ENCODE assay signal across 22 mouse cellular contexts in the genomic region with DNA sequence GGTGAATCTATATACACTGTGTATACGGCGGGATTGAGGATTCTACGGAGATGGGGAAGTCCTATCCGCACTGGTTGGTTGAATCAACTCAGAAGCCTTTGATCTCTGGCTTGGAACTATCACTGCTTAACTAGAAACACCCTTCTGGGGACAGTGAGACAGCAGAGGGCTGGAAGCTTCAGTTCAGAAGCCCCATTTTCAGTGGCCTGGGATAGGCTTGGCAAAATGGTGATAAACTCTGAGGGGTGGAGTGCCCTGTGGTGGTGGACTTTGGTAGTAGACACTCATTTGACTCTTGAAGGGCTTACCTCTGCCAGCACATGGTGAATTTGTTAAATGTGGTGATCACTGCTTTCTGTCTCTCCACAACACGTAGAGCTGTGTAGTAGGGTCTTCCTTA. TPM values are rescaled to one million over a fixed set of nuclear protein-coding genes. Genes with fewer than 3 reads are reported as not detected.
A peak's percentile ranks its signal among the peaks of the same experiment; 100 is the strongest.
DNase-seq lines count a peak whose midpoint lies in the region; ATAC-seq and TF ChIP-seq lines count a peak whose summit lies in the region.
"Had no signal": no experiment of that assay in that cellular context is flagged by ENCODE, and none has a peak within 500 bp of the region (broad histone marks: within the 10 kb centered on the region; RNA-seq: fewer than 3 reads in every experiment).

No protein-coding gene starts in this region.

- H3K4me3 ChIP-seq in kidney, embryonic 14.5 days (ENCODE audit: low read length) = no peak overlapping the region
- H3K4me3 ChIP-seq in liver, embryonic 13.5 days (replicated peaks) = no peak overlapping the region
- H3K4me3 ChIP-seq in liver, postnatal 0 days (ENCODE audit: low read depth, low read length) = no peak overlapping the region
- H3K4me3 ChIP-seq: embryonic facial prominence, embryonic 15.5 days; heart, adult 2 months; heart, embryonic 15.5 days had no signal

- H3K4me2 ChIP-seq in kidney, embryonic 14.5 days (replicated peaks; ENCODE audit: low read depth, low read length) = no peak overlapping the region
- 0 out of 2 replicates have a peak overlapping the region, but pooled peaks have one; percentile 9 for H3K4me2 ChIP-seq in liver, embryonic 13.5 days
- H3K4me2 ChIP-seq in liver, postnatal 0 days (ENCODE audit: low read depth, low read length) = no peak overlapping the region
- H3K4me2 ChIP-seq: embryonic facial prominence, embryonic 15.5 days; heart, embryonic 11.5 days; heart, embryonic 15.5 days; hindbrain, embryonic 14.5 days had no signal

- no peak overlapping the region for H3K27ac ChIP-seq in kidney, embryonic 14.5 days (ENCODE audit: low read depth, low read length)
- H3K27ac ChIP-seq in liver, embryonic 13.5 days = peak overlapping the region; percentile 98
- peak overlapping the region; percentile 98; the same call in 1 of the 2 replicates for H3K27ac ChIP-seq in liver, postnatal 0 days (ENCODE audit: low read depth)
- H3K27ac ChIP-seq: embryonic facial prominence, embryonic 15.5 days; heart, adult 2 months; heart, embryonic 15.5 days; hindbrain, embryonic 14.5 days had no signal

- 88% methylated on average over 5 of the region's 5 CpGs for WGBS in kidney, embryonic 14.5 days
- WGBS in liver, embryonic 13.5 days (ENCODE audit: insufficient replicate concordance) = 83% methylated on average over 5 of the region's 5 CpGs
- 92% methylated on average over 5 of the region's 5 CpGs for WGBS in liver, postnatal 0 days (ENCODE audit: insufficient replicate concordance)

- ATAC-seq in kidney, embryonic 14.5 days (ENCODE audit: low FRiP score, low TSS enrichment) = no peak
- peak; percentile 53 for ATAC-seq in liver, embryonic 13.5 days (ENCODE audit: low read depth)
- no peak for ATAC-seq in liver, postnatal 0 days
- ATAC-seq: activated CD4-positive, CD25-positive, alpha-beta regulatory T cell, adult 4 months; forebrain, embryonic 16.5 days; Patski had no signal

- peak; percentile 26; the same call in 1 of the 2 replicates for TF ChIP-seq CTCF in liver, postnatal 0 days (IDR thresholded peaks at IDR 0.05; ENCODE audit: low read depth)

- no peaks in the 10 kb centered on the region for H3K9me3 ChIP-seq in kidney, embryonic 14.5 days (ENCODE audit: control insufficient read depth, low read length)
- no peaks in the 10 kb centered on the region for H3K9me3 ChIP-seq in liver, embryonic 13.5 days (replicated peaks)
- H3K9me3 ChIP-seq in liver, postnatal 0 days (ENCODE audit: low read length) = no peaks in the 10 kb centered on the region
- H3K9me3 ChIP-seq: embryonic facial prominence, embryonic 15.5 days; heart, embryonic 15.5 days had no signal

- DNase-seq in kidney, adult 9 months = peak; percentile 54
- no peak for DNase-seq in liver, embryonic 13.5 days
- no peak for DNase-seq in liver, postnatal 0 days
- DNase-seq in embryo, embryonic 10 days (ENCODE audit: low spot score) = no peak
- no peak for DNase-seq in ovary, adult 18-20 months (ENCODE audit: low spot score)
- no peak for DNase-seq in adrenal gland, postnatal 36 days
- DNase-seq: adrenal gland, postnatal 14 days; cerebellum, adult 18-20 months; cerebellum, postnatal 10 days; embryo, embryonic 11 days; gastrocnemius, postnatal 14 days; heart, adult 2 months; heart, postnatal 14 days had no signal

- no peak for TF ChIP-seq EP300 in liver, postnatal 0 days (IDR thresholded peaks at IDR 0.05; ENCODE audit: low read depth)

- H3K4me1 ChIP-seq in kidney, embryonic 14.5 days (ENCODE audit: control insufficient read depth, insufficient read depth, low read length) = no peaks in the 10 kb centered on the region
- H3K4me1 ChIP-seq in liver, embryonic 13.5 days (replicated peaks) = peaks cover 100% of the 10 kb centered on the region
- H3K4me1 ChIP-seq in liver, postnatal 0 days (ENCODE audit: insufficient read depth) = peaks cover 62% of the 10 kb centered on the region
- H3K4me1 ChIP-seq: embryonic facial prominence, embryonic 15.5 days had no signal

- no peaks in the 10 kb centered on the region for H3K36me3 ChIP-seq in kidney, embryonic 14.5 days (ENCODE audit: control insufficient read depth, insufficient read depth, low read length)
- no peaks in the 10 kb centered on the region for H3K36me3 ChIP-seq in liver, embryonic 13.5 days
- no peaks in the 10 kb centered on the region for H3K36me3 ChIP-seq in liver, postnatal 0 days (replicated peaks; ENCODE audit: insufficient read depth, low read length)
- H3K36me3 ChIP-seq: embryonic facial prominence, embryonic 15.5 days; heart, embryonic 15.5 days had no signal

- no peaks in the 10 kb centered on the region for H3K27me3 ChIP-seq in kidney, embryonic 14.5 days (ENCODE audit: control insufficient read depth, insufficient read depth, low read length)
- no peaks in the 10 kb centered on the region for H3K27me3 ChIP-seq in liver, embryonic 13.5 days
- no peaks in the 10 kb centered on the region for H3K27me3 ChIP-seq in liver, postnatal 0 days (ENCODE audit: insufficient read depth, low read length)
- H3K27me3 ChIP-seq: CH12.LX; embryonic facial prominence, embryonic 15.5 days; heart, embryonic 15.5 days; Patski had no signal

- H3K9ac ChIP-seq in kidney, embryonic 14.5 days (ENCODE audit: low read depth, low read length) = no peak overlapping the region
- H3K9ac ChIP-seq in liver, embryonic 13.5 days = peak overlapping the region; percentile 69
- H3K9ac ChIP-seq in liver, postnatal 0 days (replicated peaks) = no peak overlapping the region
- H3K9ac ChIP-seq: embryonic facial prominence, embryonic 15.5 days; heart, embryonic 15.5 days; hindbrain, embryonic 14.5 days had no signal

RNA-seq across cellular contexts. Expression of gene Lrfn4, which starts 49.8 kb away (rescaled TPM):
- polyA plus RNA-seq in kidney, embryonic 14.5 days (2014; fragmentation: Nextera tagmentation; extraction: Ambion mirVana) = 12.6 and 15.4 TPM in 2 replicates
- 0.43 and 0.59 TPM in 2 replicates for polyA plus RNA-seq in liver, embryonic 13.5 days (2015; fragmentation: Nextera tagmentation; extraction: Ambion mirVana)
- 0.15 and 0.21 TPM in 2 replicates for polyA plus RNA-seq in liver, postnatal 0 days (2015; fragmentation: Nextera tagmentation; extraction: Ambion mirVana)
- 1 to 10 TPM; 5.5 to 6.9 TPM for total RNA-seq in adrenal gland, postnatal 36 days (2021)

RNA-seq across cellular contexts. Expression of gene Pcx, which starts 55.4 kb away (rescaled TPM):
- 10.0 and 16.7 TPM in 2 replicates for polyA plus RNA-seq in kidney, embryonic 14.5 days (2014; fragmentation: Nextera tagmentation; extraction: Ambion mirVana)
- polyA plus RNA-seq in liver, embryonic 13.5 days (2015; fragmentation: Nextera tagmentation; extraction: Ambion mirVana) = 31.4 and 35.1 TPM in 2 replicates
- 220 and 283 TPM in 2 replicates for polyA plus RNA-seq in liver, postnatal 0 days (2015; fragmentation: Nextera tagmentation; extraction: Ambion mirVana)
- 100 to 1,000 TPM; 683 to 762 TPM for total RNA-seq in adrenal gland, postnatal 36 days (2021)

RNA-seq across cellular contexts. Expression of gene Rce1, which starts 59.8 kb away (rescaled TPM):
- 73.1 and 85.0 TPM in 2 replicates for polyA plus RNA-seq in kidney, embryonic 14.5 days (2014; fragmentation: Nextera tagmentation; extraction: Ambion mirVana)
- 31.3 and 32.3 TPM in 2 replicates for polyA plus RNA-seq in liver, embryonic 13.5 days (2015; fragmentation: Nextera tagmentation; extraction: Ambion mirVana)
- polyA plus RNA-seq in liver, postnatal 0 days (2015; fragmentation: Nextera tagmentation; extraction: Ambion mirVana) = 16.6 and 17.3 TPM in 2 replicates
- 10 to 100 TPM; 36.2 to 38.3 TPM for total RNA-seq in adrenal gland, postnatal 36 days (2021)
